14 mouse cellular contexts compared by ENCODE assay signal in the genomic region with DNA sequence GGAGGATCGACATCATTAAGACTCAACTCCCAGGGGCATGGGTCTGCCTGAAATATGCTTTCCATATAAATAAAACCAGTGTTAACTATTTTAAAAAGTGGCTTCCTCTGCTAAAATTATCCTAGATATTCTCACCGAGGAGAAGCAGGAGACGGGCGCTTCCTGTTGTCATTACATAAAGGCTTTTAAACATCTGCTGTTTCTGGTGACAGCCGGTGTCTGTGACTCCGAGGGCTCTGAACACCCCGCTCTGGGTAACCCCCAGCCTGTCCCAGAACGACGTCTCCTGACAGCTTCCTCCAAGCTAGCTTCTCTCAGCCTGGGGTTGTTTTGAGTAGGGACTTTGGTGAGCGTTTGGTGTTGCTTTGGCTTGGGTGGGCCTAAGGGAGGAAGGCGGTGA. TPM values are rescaled to one million over a fixed set of nuclear protein-coding genes. Genes with fewer than 3 reads are reported as not detected.
"Had no signal": no experiment of that assay in that cellular context is flagged by ENCODE, and none has a peak within 500 bp of the region (broad histone marks: within the 10 kb centered on the region; RNA-seq: fewer than 3 reads in every experiment).

No protein-coding gene starts in this region.

- DNase-seq: kidney, adult 2 months; lung, embryonic 14.5 days; lung, postnatal 10 days; lung, postnatal 4 days had no signal

- H3K4me1 ChIP-seq: limb, embryonic 15.5 days; liver, embryonic 12.5 days; midbrain, embryonic 10.5 days; midbrain, embryonic 15.5 days; neural tube, embryonic 13.5 days; stomach, embryonic 15.5 days had no signal

- H3K4me3 ChIP-seq: limb, embryonic 15.5 days; liver, embryonic 12.5 days; midbrain, embryonic 10.5 days; midbrain, embryonic 15.5 days; neural tube, embryonic 13.5 days; stomach, embryonic 15.5 days had no signal

- H3K27ac ChIP-seq: limb, embryonic 15.5 days; liver, embryonic 12.5 days; midbrain, embryonic 10.5 days; midbrain, embryonic 15.5 days; neural tube, embryonic 13.5 days; stomach, embryonic 15.5 days had no signal

RNA-seq across cellular contexts. Expression of a gene that starts 49.1 kb away (rescaled TPM):
- total RNA-seq: left cerebral cortex, adult 18-20 months; left cerebral cortex, postnatal 14 days had no signal
- polyA plus RNA-seq: kidney, embryonic 16.5 days; liver, embryonic 12.5 days; lung, embryonic 14.5 days; midbrain, embryonic 10.5 days; spleen, adult 2 months had no signal
